Mouse (Mus musculus) limb, embryonic 12.5 days (tissue): ENCODE results near the gene Fahd2a. TPM values are rescaled to one million over a fixed set of nuclear protein-coding genes. Genes with fewer than 3 reads are reported as not detected.

ENCODE experiments used
- ATAC-seq: fragments of 200-750 bp; cut with Nextera tagmentation; 2 replicates; pipeline ENCODE4 v1.8.0; 2017; ENCODE audit warnings: low read depth, moderate TSS enrichment; ENCODE audit not compliant: insufficient number of reproducible peaks, insufficient read depth, low FRiP score, low TSS enrichment
- H3K27ac ChIP-seq: fragments of 300-500 bp; sonication (generic); 2 replicates; pipeline ENCODE4 v1.5.1; 2016; ENCODE audit warnings: mild to moderate bottlenecking, moderate library complexity
- H3K27me3 ChIP-seq: fragments of 300-500 bp; sonication (generic); 2 replicates; pipeline ENCODE4 v1.6.1; 2016; ENCODE audit warnings: mild to moderate bottlenecking, moderate library complexity
- H3K36me3 ChIP-seq: fragments of 300-500 bp; sonication (generic); 2 replicates; pipeline ENCODE4 v1.6.1; 2016; ENCODE audit warnings: mild to moderate bottlenecking, moderate library complexity
- H3K4me1 ChIP-seq: fragments of 300-500 bp; sonication (generic); replicated peaks from 2 replicates; pipeline ENCODE4 v1.6.1; 2016
- H3K4me2 ChIP-seq: fragments of 300-500 bp; sonication (generic); 2 replicates; pipeline ENCODE4 v1.6.1; 2016; ENCODE audit warnings: mild to moderate bottlenecking, moderate library complexity
- H3K4me3 ChIP-seq: fragments of 300-500 bp; sonication (generic); replicated peaks from 2 replicates; pipeline ENCODE4 v1.5.1; 2016; ENCODE audit warnings: mild to moderate bottlenecking
- H3K9ac ChIP-seq: fragments of 300-500 bp; sonication (generic); replicated peaks from 2 replicates; pipeline ENCODE4 v1.6.1; 2016; ENCODE audit warnings: mild to moderate bottlenecking, moderate library complexity
- H3K9me3 ChIP-seq: fragments of 300-500 bp; sonication (generic); 2 replicates; pipeline ENCODE4 v1.6.1; 2016; ENCODE audit warnings: mild to moderate bottlenecking, moderate library complexity
- WGBS: fragments of 180-500 bp; shearing (Covaris S2); methylation state at CpG from one replicate; pipeline ENCODE4 v1.1.7; 2016; 5-methylcytosine and 5-hydroxymethylcytosine counted together
- polyA plus RNA-seq: library from polyadenylated mRNA; unstranded; fragments of >200 nt; fragmentation: Nextera tagmentation; extraction: Ambion mirVana; gene quantifications from 2 replicates; pipeline ENCODE4 v1.2.1, GENCODE M21; 2016

Gene Fahd2a
- polyA plus RNA-seq, 1 experiment from 2014 or later = 24.2 TPM

DNA sequence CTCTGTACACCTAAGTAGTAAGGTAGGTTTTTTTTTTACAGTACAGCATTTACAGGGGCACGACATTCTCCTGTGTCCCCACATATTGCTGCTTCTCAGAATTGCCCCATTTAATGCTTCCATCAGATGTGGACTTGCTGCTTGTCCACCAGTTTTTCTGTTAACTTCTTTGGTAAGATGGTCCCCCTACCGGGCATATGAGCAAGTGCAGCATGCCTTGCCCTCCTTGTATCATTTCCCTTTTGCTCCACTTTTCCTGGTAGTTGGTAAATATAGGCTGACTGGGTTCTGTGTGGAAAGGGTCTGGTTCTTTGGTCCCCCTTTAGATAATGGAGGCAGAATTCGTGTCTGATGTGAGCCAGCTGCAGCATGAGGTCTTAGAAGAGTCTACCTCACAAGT is 14.1 kb downstream of the Fahd2a start:
- H3K4me2 ChIP-seq = no peak overlapping the region
- H3K4me3 ChIP-seq = no peak overlapping the region
- H3K4me1 ChIP-seq = no peaks in the 10 kb centered on the region
- no peaks in the 10 kb centered on the region for H3K9me3 ChIP-seq
- no peak overlapping the region for H3K27ac ChIP-seq
- no peaks in the 10 kb centered on the region for H3K27me3 ChIP-seq
- WGBS = 21% methylated on average over 3 of the region's 3 CpGs
- ATAC-seq = no peak
- H3K9ac ChIP-seq = no peak overlapping the region
- H3K36me3 ChIP-seq = peaks cover 18% of the 10 kb centered on the region

DNA sequence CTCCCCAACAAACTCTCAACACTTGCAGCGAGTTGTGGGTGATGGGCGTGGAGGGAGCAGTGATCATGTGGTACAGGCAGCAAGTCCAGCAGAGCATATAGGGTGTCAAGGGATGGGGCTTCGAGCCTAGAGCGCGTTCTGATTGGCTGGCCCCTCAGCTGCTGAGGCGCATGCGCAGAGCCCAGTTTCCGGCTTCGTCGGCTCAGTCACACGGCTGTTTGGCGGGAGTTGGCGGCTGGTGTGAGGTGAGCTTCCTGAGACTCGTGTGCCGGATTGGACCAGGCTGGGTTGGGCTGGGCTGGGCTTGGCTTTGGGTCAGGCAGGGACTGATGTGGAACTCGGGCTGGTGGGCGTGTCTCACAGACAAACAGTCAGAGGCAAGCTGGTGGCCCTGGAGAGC is 19.4 kb downstream of the Fahd2a start, which contains the start of gene Gpat2:
Gpat2 (plus strand) TSS at position 223 of the 400 bp plus-strand sequence.
- 87% methylated on average over 17 of the region's 17 CpGs for WGBS
- Histone ChIP-seq H3K4me2 (no peak within 1 kb of the TSS), H3K27ac (no peak within 1 kb of the TSS), H3K4me3 (no peak within 1 kb of the TSS), H3K9ac (no peak within 1 kb of the TSS), H3K9me3 (no peaks in the 10 kb centered on the region), H3K36me3 (no peaks in the 10 kb centered on the region), H3K27me3 (no peaks in the 10 kb centered on the region), H3K4me1 (no peaks in the 10 kb centered on the region)
- no peak for ATAC-seq

GRCm38 (mm10) chr2:127418266-127418970 is 25.9 kb downstream of the Fahd2a start:
- H3K27ac ChIP-seq = no peak overlapping the region
- no peak overlapping the region for H3K9ac ChIP-seq
- no peak overlapping the region for H3K4me2 ChIP-seq
- H3K27me3 ChIP-seq = no peaks in the 10 kb centered on the region
- 63% methylated on average over 10 of the region's 10 CpGs for WGBS
- H3K4me1 ChIP-seq = no peaks in the 10 kb centered on the region; the same call in 1 of the 2 replicates
- no peak overlapping the region for H3K4me3 ChIP-seq
- no peaks in the 10 kb centered on the region for H3K36me3 ChIP-seq
- ATAC-seq = no peak
- H3K9me3 ChIP-seq = no peaks in the 10 kb centered on the region

DNA sequence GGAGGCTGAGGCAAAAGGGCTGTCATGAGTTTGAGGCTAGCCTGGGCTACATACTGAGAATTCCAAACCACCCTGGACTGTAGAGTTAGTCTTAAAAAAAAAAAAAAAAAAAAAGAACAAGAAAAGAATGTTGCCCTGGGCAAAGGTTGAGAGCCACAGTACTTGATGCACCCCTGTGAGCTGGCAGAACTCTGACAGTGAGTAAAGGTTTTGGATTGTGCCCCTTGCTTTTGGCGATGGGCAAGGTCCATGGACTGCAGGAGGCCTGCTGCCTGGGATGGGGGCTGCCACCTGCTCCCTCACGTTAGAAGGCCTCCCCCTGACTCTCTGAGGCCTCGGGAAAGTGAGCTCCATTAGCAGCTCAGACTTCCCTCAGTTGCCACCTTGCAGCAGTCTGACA is 27.7 kb downstream of the Fahd2a start:
- H3K9me3 ChIP-seq = no peaks in the 10 kb centered on the region
- no peaks in the 10 kb centered on the region; the same call in 1 of the 2 replicates for H3K4me1 ChIP-seq
- ATAC-seq = no peak
- H3K4me2 ChIP-seq = no peak overlapping the region
- H3K36me3 ChIP-seq = no peaks in the 10 kb centered on the region
- WGBS = 47% methylated on average over 3 of the region's 3 CpGs
- no peak overlapping the region for H3K4me3 ChIP-seq
- no peak overlapping the region for H3K27ac ChIP-seq
- H3K9ac ChIP-seq = no peak overlapping the region
- H3K27me3 ChIP-seq = no peaks in the 10 kb centered on the region

- no peaks in the 10 kb centered on the region; the same call in 1 of the 2 replicates for H3K4me1 ChIP-seq
- no peak overlapping the region for H3K9ac ChIP-seq
- H3K4me3 ChIP-seq = no peak overlapping the region
- no peak overlapping the region for H3K27ac ChIP-seq
- no peaks in the 10 kb centered on the region for H3K36me3 ChIP-seq
- no peak for ATAC-seq
- H3K9me3 ChIP-seq = no peaks in the 10 kb centered on the region
- 73% methylated on average over 10 of the region's 10 CpGs for WGBS
- no peak overlapping the region for H3K4me2 ChIP-seq
- no peaks in the 10 kb centered on the region for H3K27me3 ChIP-seq
Measured at GRCm38 (mm10) chr2:127415806-127416205, 28.6 kb downstream of the Fahd2a start.

DNA sequence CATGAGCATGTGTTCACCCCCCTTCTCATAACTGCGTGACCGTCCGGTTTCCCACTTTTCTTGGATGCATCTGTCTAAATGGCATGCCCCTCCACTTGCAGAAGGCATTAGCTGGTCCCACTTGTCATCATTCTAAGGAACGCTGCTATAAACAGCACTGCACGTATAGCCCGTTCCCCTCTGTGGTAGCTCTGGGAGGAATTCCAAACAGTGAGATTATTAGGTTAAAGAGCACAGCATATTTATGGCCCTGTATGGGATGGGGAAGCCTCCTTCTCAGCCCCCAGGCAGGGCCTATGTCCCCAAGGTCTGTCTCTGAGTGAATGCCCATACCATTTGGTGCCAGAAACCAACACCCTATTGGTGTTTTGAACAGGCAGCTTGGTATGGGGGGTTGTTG is 33.2 kb downstream of the Fahd2a start:
- H3K27ac ChIP-seq = no peak overlapping the region
- 77% methylated on average over 6 of the region's 6 CpGs for WGBS
- no peak overlapping the region for H3K4me3 ChIP-seq
- ATAC-seq = no peak
- no peaks in the 10 kb centered on the region for H3K9me3 ChIP-seq
- H3K9ac ChIP-seq = no peak overlapping the region
- no peaks in the 10 kb centered on the region for H3K4me1 ChIP-seq
- H3K27me3 ChIP-seq = no peaks in the 10 kb centered on the region; the same call in 1 of the 2 replicates
- no peaks in the 10 kb centered on the region for H3K36me3 ChIP-seq
- H3K4me2 ChIP-seq = no peak overlapping the region

- no peak overlapping the region for H3K4me3 ChIP-seq
- no peak overlapping the region for H3K27ac ChIP-seq
- no peak overlapping the region for H3K4me2 ChIP-seq
- H3K27me3 ChIP-seq = no peaks in the 10 kb centered on the region
- H3K4me1 ChIP-seq = peaks cover 6% of the 10 kb centered on the region; the same call in 1 of the 2 replicates
- 91% methylated on average over 7 of the region's 7 CpGs for WGBS
- no peaks in the 10 kb centered on the region for H3K9me3 ChIP-seq
- no peak overlapping the region for H3K9ac ChIP-seq
- no peaks in the 10 kb centered on the region for H3K36me3 ChIP-seq
- no peak for ATAC-seq
Measured at GRCm38 (mm10) chr2:127398738-127399137, 45.6 kb downstream of the Fahd2a start.

- no peak overlapping the region for H3K27ac ChIP-seq
- H3K9ac ChIP-seq = no peak overlapping the region
- no peaks in the 10 kb centered on the region for H3K4me1 ChIP-seq
- 80% methylated on average over 5 of the region's 5 CpGs for WGBS
- no peaks in the 10 kb centered on the region for H3K27me3 ChIP-seq
- H3K4me3 ChIP-seq = no peak overlapping the region
- H3K36me3 ChIP-seq = no peaks in the 10 kb centered on the region
- no peak overlapping the region for H3K4me2 ChIP-seq
- no peaks in the 10 kb centered on the region for H3K9me3 ChIP-seq
- ATAC-seq = no peak
Measured at GRCm38 (mm10) chr2:127394606-127395161, 49.7 kb downstream of the Fahd2a start.

DNA sequence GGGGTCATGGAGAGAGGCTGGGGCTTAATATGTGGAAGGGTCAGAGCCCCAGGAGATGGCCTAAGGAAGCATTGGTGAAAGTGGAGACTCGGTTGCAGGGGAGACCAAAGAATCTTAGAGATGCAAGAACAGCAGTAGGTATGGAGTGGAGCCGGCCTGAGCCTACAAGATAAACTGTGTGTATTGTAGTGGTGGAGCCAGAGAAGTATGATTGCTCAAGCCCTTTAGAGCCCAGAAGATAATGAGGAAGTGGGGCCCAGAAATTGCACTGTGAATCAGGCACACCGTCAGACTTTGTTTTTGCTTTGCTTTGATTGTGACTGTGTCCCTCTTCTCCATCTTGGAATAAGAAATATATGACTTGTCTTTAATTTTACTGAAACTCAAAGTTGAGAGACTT is 53.0 kb downstream of the Fahd2a start:
- no peaks in the 10 kb centered on the region for H3K27me3 ChIP-seq
- no peak overlapping the region for H3K4me2 ChIP-seq
- H3K36me3 ChIP-seq = no peaks in the 10 kb centered on the region
- 77% methylated on average over 3 of the region's 3 CpGs for whole genome bisulfite sequencing
- no peak overlapping the region for H3K27ac ChIP-seq
- no peaks in the 10 kb centered on the region for H3K4me1 ChIP-seq
- H3K4me3 ChIP-seq = no peak overlapping the region
- no peak overlapping the region for H3K9ac ChIP-seq
- no peaks in the 10 kb centered on the region for H3K9me3 ChIP-seq
- no peak for ATAC-seq

DNA sequence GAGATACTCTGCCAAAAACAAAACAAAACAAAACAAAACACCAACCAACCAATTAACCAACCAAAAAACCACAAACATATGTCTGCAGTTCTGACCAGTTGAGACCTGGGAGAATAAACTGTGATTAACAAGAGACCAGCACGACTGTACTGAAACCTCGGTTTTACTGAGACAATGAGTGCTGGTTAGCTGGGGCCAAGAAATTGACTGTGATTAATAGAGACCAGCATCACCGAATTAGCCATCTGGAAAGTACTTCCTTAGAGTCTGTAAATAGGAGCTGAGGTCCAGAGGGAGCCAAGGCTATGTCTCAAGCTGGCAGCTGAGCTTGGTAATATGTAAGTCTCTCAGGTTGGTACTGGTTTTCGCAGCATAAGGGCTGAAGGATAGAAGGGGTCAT is 53.5 kb downstream of the Fahd2a start:
- no peak for ATAC-seq
- Histone ChIP-seq H3K4me2 (no peak overlapping the region), H3K36me3 (no peaks in the 10 kb centered on the region), H3K9ac (no peak overlapping the region), H3K27me3 (no peaks in the 10 kb centered on the region), H3K4me3 (no peak overlapping the region), H3K4me1 (no peaks in the 10 kb centered on the region), H3K9me3 (no peaks in the 10 kb centered on the region), H3K27ac (no peak overlapping the region)
- 55% methylated on average over 4 of the region's 4 CpGs for WGBS

- Histone ChIP-seq H3K9ac (no peak overlapping the region), H3K4me1 (no peaks in the 10 kb centered on the region), H3K9me3 (no peaks in the 10 kb centered on the region), H3K4me2 (no peak overlapping the region), H3K27me3 (no peaks in the 10 kb centered on the region), H3K4me3 (no peak overlapping the region), H3K27ac (no peak overlapping the region), H3K36me3 (no peaks in the 10 kb centered on the region)
- no peak for ATAC-seq
- 84% methylated on average over 3 of the region's 3 CpGs for WGBS
Measured at GRCm38 (mm10) chr2:127390352-127390751, 54.0 kb downstream of the Fahd2a start.

DNA sequence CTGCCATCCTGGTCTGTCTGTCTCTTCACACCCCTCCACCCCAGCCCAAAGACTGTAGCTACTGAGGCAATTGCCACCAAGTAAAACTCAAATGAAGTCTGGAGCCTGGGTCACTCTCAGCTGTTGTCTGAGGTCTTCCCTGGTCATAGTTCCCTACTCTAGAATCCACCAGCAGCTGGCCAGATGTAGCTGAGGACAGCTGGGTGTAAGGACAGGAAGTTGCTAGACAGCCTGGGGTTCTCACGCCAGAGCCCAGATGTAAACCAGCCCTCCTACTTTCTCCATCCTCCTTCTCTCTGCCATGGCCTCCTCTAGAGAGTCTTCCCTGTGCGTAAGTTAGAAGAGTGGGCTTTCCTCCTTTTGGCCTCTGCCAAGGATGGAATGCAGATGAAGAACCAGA is 56.8 kb downstream of the Fahd2a start:
- no peak overlapping the region for H3K4me2 ChIP-seq
- no peaks in the 10 kb centered on the region for H3K4me1 ChIP-seq
- no peaks in the 10 kb centered on the region for H3K9me3 ChIP-seq
- H3K27me3 ChIP-seq = no peaks in the 10 kb centered on the region
- no peak for ATAC-seq
- no peaks in the 10 kb centered on the region for H3K36me3 ChIP-seq
- WGBS = 66% methylated on average over 2 of the region's 2 CpGs
- no peak overlapping the region for H3K9ac ChIP-seq
- H3K27ac ChIP-seq = no peak overlapping the region
- no peak overlapping the region for H3K4me3 ChIP-seq
